Mouse (Mus musculus) cerebellum, adult 11 months (tissue): Measurements from ENCODE around the gene Dram1.

Experiments used
- DNase-seq: peaks from one replicate; pipeline ENCODE4 v3.0.0; 2022

The Dram1 gene

DNA sequence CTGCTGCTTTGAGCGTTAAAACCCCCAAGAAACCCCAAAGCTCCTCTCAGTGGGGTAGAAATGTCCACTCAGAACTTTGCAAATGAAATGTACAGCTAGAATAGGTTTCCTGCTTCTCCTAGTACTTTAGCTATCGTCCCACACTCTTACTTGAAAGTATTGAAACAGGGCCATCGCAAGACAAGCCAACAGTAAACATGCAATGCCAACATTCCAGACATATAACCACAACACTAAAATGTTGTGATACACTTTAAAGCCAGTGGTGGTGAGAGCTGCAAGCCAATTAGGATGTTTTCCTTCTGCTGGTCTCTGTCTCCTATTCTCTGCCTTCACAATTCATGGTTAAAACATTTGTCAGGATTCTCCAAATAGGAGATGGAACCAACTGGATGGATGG, 97.2 kb downstream of the Dram1 start:
- DNase-seq = no peak

DNA sequence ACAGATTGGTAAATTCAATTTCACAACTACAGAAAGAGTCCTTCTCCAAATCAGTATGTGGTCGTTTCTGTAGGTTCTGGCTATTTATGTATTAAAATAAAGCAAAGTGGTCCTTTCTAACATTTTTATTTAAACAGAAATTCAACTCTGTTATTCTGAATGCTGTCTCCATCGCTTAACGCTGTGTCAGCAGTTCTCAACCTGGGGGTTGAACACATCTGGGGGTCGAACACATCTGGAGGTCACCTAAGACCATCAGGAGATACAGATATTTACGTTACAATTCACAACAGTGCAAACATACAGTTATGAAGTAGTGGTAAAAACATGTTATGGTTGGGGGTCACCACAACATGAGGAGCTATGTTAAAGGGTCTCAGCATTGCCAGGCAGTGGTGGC, 104.8 kb downstream of the Dram1 start:
- DNase-seq = no peak
